Mouse (Mus musculus) G1E (cell line): ENCODE data around the gene Btbd9.

Experiments used
- CTCF ChIP-seq: IDR thresholded peaks from 2 replicates; pipeline ENCODE4 v1.5.1; 2012; ENCODE audit warnings: low read depth, low read length, inconsistent platforms, mixed read lengths
- GATA1 ChIP-seq: IDR thresholded peaks from 2 replicates; pipeline ENCODE4 v1.6.1; 2012; ENCODE audit warnings: borderline replicate concordance, low read length, inconsistent platforms, mixed read lengths
- GATA2 ChIP-seq: IDR thresholded peaks from 2 replicates; pipeline ENCODE4 v1.6.1; 2012; ENCODE audit warnings: low read depth, low read length, inconsistent platforms, borderline replicate concordance
- POLR2AphosphoS5 ChIP-seq: IDR thresholded peaks from 2 replicates; pipeline ENCODE4 v1.6.1; 2012; ENCODE audit warnings: low read depth, low read length, inconsistent platforms; ENCODE audit not compliant: insufficient replicate concordance
- TAL1 ChIP-seq: conservative IDR thresholded peaks from 2 replicates; pipeline ENCODE4 v1.6.1; 2012; ENCODE audit warnings: low read depth, low read length, inconsistent platforms, mixed read lengths

GRCm38 (mm10) chr17:30225030-30225740, 351.1 kb downstream of the Btbd9 start:
- TF ChIP-seq TAL1, result no peak
- TF ChIP-seq CTCF, result no peak
- TF ChIP-seq POLR2AphosphoS5, result no peak
- TF ChIP-seq GATA1, result no peak
- TF ChIP-seq GATA2, result no peak
